Mouse (Mus musculus): Measurements from ENCODE around the gene Gm28308.

Gm28308 gene

DNA sequence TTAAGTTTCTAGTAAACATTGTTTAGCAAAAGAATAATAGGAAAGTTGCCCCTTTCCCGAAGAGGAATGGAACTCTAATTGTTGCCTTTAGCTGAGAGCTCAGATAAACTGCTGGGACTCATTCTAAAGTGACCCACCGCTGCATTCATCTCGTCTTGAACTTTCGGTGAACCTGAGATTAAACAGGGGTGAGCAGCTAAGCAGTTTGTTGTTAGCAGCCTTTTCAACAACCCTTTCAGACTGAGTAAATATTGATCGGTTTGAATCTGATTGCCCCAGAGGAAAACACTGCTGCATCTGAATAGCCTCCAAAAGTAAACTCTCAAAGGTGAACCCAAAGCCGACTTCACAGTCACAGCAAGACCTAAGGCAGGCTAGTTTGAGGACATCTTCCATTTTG lies 59.9 kb downstream of the Gm28308 start:
- DNase-seq (ENCODE audit: low spot score) = no peak

- DNase-seq (ENCODE audit: low spot score) = no peak
Measured at GRCm38 (mm10) chr6:52152226-52153193, 60.6 kb downstream of the Gm28308 start.

DNA sequence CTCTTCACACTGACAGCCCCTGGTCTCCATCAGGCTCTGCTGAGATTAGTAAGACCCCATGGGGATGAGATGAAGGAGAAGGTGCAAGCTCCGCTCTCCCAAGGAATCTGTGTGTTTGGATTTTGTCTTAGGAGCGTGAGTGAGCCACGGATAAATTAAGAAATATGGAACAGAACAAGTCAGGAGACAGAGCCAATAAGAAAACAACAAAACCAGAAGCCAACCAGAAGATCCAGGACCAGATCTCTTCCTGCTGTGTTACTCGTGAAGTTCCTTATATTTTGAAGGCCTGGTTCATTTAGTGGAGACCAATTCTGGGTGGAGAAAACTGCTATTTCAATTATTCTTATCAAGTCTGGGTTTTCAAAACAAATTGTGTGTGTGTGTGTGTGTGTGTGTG lies 61.6 kb downstream of the Gm28308 start:
- no peak for DNase-seq (ENCODE audit: low spot score)

- DNase-seq (ENCODE audit: low spot score) = no peak
Measured at GRCm38 (mm10) chr6:52150401-52150966, 62.7 kb downstream of the Gm28308 start.

- DNase-seq (ENCODE audit: low spot score) = no peak
Measured at GRCm38 (mm10) chr6:52139115-52139514, 74.0 kb downstream of the Gm28308 start.

DNA sequence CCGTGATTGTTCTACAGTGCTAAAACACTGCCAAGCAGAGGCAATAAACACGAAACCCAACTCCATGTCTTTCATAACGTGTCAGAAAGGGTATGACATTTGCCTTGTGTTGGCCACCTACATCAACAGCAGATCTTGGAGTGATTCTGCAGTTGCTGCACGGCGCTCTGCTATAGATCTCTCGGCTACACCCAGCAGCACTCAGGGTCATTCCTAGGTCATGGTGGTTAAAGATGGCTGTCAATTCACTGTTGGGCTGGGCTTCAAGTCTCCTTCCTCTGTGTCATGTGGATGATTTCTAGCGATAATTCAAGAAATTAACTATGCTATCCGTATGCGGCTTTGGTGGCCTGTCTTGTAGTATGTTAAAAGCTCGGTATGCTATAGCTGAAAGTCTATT lies 74.6 kb downstream of the Gm28308 start:
- no peak for DNase-seq (ENCODE audit: low spot score)

GRCm38 (mm10) chr6:52137841-52138535 lies 75.2 kb downstream of the Gm28308 start:
- DNase-seq (ENCODE audit: low spot score) = no peak

- DNase-seq (ENCODE audit: low spot score) = no peak
Measured at GRCm38 (mm10) chr6:52123673-52124072, 89.5 kb downstream of the Gm28308 start.

DNA sequence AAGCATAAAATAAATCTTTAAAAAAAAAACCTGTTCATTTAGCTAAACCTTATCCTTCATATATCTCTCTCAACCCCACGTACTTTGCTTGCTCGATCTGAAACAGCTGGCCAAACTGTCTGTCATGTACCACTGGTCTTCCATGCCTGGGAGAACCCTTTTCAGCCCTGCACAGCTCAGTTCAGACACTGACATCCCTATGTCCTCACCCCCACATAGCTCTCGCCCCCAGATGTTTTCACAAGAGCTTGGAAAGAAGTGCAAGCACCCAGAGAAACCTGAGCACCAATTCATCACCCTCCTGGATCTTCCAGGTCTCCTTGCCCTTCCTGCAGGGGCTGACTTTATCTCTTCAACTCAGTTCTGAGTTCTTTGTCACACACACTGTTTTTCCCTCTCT lies 92.0 kb downstream of the Gm28308 start:
- no peak for DNase-seq (ENCODE audit: low spot score)

DNA sequence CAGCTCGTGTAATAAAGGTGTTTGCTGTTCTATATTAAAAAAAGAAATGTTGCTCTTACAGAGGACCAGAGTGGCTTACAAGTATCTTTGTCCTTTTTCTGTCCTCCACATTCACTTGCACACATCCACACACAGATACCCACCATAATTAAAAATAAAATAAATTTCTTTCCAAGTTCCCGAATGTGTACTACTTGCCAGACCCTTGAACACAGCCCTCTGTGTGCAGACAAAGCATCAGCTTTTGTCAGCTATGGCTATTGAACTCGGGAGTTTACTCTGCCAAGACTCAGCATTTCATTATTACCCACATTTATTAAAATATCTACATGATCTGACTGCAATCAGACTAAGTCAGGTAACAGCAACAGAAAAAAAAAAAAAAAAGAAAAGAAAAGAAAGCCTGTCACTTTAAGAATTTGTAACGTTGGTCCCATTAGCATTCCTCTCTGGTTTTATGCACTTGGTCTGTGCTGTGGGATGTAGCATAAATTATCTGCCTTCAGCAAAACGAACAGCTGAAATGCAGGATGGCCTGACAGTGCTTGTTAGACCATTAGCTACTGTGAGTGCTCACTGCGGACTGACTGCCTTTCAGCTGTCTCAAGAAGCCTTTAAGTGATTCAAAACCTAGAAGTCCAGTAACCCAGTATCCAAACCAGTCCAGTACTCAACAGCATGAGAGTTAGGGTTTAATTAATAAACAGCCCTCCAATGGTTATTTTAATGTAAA lies 94.1 kb downstream of the Gm28308 start:
- no peak for DNase-seq (ENCODE audit: low spot score)

DNA sequence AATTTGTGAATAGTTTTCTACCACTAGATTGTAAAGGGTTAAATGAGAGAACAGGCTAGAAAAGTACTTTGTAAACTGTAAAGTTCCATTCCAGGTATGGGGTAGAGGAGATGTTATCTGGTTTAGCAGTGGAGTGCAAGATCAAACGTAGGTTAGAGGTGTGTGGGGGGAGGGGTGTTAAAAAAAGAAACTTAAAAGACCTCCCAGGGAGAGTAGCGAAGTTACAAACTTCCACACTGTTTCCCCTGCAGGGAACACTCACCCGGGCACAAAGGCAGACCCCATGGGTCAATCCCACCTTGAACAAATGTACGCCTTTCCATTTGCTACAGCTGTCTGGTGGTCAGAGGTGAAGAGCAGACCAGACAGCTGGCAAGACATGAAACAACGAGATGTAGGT lies 97.2 kb downstream of the Gm28308 start:
- no peak for DNase-seq (ENCODE audit: low spot score)

All from urinary bladder, postnatal 25 days (tissue).